Mouse (Mus musculus) thymus, postnatal 36 days (tissue): ENCODE measurements around the gene St14.
A peak's percentile ranks its signal among the peaks of the same experiment; 100 is the strongest.
"Not testable (repeated sequence)": the region's sequence is repeated elsewhere in the genome, so short reads cannot be mapped to it uniquely, and the experiment has no call there.

Source experiments
- DNase-seq, 2 experiments: peaks; one replicate each; pipeline ENCODE4 v3.0.0; 2022; ENCODE audit warnings: mixed read lengths in 2 of 2

Gene St14

GRCm38 (mm10) chr9:31086085-31086753, 45.4 kb downstream of the St14 start:
- DNase-seq, result peak; percentile 50 to 62

GRCm38 (mm10) chr9:31085556-31085955, 46.1 kb downstream of the St14 start:
- DNase-seq, result no peak

GRCm38 (mm10) chr9:31082771-31083170, 48.9 kb downstream of the St14 start:
- no peak for DNase-seq

GRCm38 (mm10) chr9:31082054-31082666, 49.5 kb downstream of the St14 start:
- DNase-seq, result peak; percentile 60 to 70

- DNase-seq, result no peak
Observed at GRCm38 (mm10) chr9:31080726-31081125, 50.9 kb downstream of the St14 start.

GRCm38 (mm10) chr9:31074836-31075235, 56.8 kb downstream of the St14 start:
- DNase-seq, result no peak

- DNase-seq, result no peak
Observed at GRCm38 (mm10) chr9:31073797-31074196, 57.9 kb downstream of the St14 start.

- no peak for DNase-seq
Observed at GRCm38 (mm10) chr9:31072256-31072655, 59.4 kb downstream of the St14 start.

GRCm38 (mm10) chr9:31070706-31071105, 60.9 kb downstream of the St14 start:
- no peak for DNase-seq

GRCm38 (mm10) chr9:31058723-31059122, 72.9 kb downstream of the St14 start:
- no peak for DNase-seq

GRCm38 (mm10) chr9:31051509-31051908, 80.1 kb downstream of the St14 start:
- DNase-seq, result not testable (repeated sequence)

GRCm38 (mm10) chr9:31050208-31050607, 81.4 kb downstream of the St14 start:
- no peak for DNase-seq
